Mouse (Mus musculus) urinary bladder, adult 18-20 months (tissue): ENCODE measurements around the gene Slc38a8.

Source experiments
- DNase-seq, 2 experiments: peaks; one replicate each; pipeline ENCODE4 v3.0.0; 2022; ENCODE audit warnings: low spot score in 2 of 2, mixed read lengths in 2 of 2

Slc38a8 gene

DNA sequence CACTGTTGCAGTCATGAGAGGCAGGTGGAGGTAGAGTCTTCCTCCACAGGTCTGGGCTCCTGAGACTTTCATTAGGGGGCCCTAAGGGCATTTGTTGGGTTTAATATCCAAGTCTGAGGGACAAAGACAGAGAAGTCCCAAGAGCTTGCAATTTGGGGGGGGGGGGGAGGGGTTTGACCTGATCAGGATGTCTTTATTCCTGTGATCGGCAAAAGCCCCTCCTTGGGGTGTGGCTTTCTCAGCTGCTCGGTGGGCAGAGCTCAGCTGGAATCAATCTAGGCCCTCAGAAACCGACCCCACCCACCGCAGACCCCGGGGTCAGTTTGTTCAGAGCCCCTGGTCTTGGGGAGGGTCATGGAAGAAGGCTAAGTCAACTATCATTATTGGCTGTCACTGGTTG lies at the start of gene Slc38a8:
Gene Slc38a8, minus strand, starts transcription at position 101 of the 400 bp plus-strand sequence.
- no peak for DNase-seq

DNA sequence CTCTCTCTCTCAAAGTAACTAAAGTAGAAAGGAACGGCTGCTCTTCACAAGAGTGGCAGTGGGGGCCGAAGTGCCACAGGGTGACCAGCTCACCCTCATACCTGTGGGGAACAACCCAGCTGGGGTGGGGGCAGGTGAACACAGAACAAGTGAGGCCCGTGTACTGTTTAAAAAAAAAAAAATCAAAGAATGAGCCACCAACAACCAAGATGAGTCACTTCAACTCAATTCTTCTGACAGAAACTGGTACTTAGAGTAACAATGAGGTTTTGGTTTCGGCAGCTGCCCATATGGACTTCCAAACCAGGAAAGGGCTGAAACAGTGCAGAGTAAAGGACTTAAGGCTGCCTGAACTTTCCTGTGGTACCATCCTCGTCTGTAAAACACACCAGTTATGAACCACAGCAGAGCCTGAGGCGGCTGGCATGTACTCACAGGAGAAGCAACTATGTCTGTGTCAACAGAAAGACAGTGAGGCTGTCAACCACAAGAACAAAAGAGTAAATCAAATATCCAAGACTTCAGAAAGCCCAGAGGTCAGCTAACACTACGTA lies 47.1 kb upstream of the Slc38a8 start:
- no peak for DNase-seq

DNA sequence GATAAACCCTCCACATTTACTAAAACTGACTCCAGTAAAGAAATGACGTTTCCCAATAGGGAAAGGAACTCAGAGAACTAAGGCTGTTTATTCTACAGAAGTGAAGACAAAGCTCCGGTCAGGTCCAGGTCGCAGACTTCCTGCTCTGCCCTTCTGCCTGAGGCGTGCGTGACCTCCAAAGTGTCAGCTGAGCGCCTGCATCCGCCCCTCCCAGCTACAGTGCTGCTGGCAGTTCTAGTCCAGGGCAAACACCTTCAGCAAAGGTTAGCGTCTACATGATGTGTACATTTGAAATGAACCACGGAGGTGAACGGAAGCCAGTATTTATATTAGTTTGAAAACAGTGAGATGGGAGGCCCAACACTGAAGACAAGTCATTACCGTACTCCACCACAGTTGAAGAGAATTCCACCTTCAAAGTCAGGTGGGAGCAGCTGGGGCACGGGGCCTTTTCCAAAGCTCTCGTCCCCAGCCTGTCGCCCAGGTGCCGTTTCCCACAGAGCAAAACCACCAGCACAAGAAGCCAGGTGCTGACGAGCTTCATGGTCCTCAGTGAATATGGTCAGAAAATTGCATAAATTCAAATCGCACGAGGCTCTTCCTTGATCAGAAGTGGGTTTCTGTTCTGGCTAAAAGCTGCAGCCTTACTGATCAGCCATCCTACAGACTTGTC lies 45.7 kb upstream of the Slc38a8 start:
- DNase-seq, result no peak

- no peak for DNase-seq
Measured at GRCm38 (mm10) chr8:119545791-119546190, 44.3 kb upstream of the Slc38a8 start.

- DNase-seq, result no peak
Measured at GRCm38 (mm10) chr8:119545180-119545579, 43.7 kb upstream of the Slc38a8 start.

DNA sequence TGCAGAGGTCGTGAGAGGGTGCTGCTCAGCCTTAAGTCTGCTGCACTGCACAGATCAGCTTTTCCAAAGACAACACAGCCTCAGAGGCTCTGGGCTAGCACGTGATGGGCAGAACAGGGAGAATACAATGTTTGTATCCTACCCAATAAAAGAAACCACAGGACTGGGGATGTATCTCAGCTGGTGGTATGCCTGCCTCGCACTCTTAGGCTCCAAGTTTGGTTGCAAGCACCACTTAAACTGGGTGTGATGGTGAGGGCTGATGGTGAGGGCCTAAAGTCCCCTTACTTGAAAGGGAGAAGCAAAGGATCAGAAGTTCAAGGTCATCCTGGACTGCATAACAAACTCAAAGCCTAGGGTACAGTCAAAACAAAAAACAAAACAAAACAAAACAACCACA lies 43.1 kb upstream of the Slc38a8 start:
- no peak for DNase-seq

- no peak for DNase-seq
Measured at GRCm38 (mm10) chr8:119531973-119532372, 30.5 kb upstream of the Slc38a8 start.

- no peak for DNase-seq
Measured at GRCm38 (mm10) chr8:119531397-119531796, 29.9 kb upstream of the Slc38a8 start.

- peak; percentile 31 to 54 for DNase-seq
Measured at GRCm38 (mm10) chr8:119530937-119531336, 29.4 kb upstream of the Slc38a8 start.

DNA sequence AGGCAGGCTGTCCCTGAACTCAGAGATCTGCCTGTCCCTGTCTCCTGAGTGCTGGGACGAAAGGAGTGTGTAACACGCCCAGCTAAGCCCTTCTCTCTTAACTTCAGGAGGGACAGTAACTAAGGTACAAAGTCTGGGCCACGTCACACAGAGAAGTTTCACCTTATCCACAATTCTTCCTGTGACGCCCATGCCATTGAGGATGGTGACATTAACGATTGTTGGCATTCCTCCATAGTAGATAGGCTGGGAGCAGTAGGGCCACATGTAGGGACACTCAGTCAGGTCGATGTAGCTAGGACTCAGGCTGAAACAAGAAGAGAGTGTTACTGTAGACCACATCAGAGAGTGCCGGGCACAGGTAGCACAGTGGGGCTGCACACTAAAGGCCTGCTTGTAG lies 27.3 kb upstream of the Slc38a8 start:
- DNase-seq, result no peak

DNA sequence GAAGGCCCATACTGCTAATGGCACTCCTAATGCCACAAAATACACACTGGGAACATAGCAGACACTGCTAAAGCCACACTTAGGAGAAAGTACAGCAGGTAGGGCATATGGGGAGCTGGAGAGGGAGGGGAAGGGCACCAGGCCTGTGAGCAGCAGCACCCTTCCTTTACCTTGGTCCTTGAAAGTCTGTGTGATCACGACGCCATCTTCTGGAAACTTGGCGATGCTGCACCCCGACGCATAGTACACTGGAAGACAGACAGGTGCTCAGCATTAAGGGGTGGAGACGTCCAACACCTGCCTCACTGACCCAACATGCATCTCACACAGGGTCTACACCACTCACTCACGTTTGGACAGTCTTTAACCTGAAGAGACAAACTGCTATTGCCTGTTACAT lies 18.6 kb upstream of the Slc38a8 start:
- no peak for DNase-seq

DNA sequence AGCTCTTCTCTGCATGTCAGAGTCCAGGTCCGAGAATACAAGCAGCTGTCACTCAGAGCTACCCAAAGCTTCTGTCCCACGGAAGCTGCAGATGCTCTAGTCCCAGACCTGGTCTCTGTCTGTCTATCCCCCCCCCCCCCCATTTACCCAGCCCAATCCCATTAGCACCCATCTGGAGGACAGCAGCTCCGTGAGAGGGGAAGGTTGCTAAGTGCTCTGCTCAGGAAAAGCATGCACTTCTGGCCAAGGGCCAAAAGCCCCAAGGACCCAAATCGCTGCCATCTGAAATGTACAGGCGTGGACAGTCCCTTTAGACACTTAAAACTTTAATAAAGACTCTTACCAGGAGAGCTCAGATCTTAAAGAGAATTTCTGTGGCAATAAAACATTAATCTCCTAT lies 15.2 kb upstream of the Slc38a8 start:
- DNase-seq, result no peak

DNA sequence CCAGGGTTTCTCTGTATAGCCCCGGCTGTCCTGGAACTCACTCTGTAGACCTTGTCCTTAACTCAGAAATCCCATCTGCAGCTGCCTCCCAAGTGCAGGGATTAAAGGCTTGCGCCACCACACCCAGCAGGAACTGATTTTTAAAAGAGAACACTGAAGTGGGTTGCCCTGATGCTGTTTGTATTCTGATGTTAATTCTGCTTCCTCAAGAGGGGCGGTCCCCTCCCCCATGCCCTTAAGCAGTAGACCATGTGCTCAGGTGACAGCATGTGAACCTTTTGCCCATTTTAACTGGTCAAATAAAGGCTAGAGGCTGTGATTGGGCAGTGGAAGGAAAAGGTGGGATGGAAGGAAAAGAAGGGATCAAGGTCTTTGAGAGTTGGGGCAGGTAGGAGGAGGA lies 14.3 kb upstream of the Slc38a8 start:
- DNase-seq, result no peak

DNA sequence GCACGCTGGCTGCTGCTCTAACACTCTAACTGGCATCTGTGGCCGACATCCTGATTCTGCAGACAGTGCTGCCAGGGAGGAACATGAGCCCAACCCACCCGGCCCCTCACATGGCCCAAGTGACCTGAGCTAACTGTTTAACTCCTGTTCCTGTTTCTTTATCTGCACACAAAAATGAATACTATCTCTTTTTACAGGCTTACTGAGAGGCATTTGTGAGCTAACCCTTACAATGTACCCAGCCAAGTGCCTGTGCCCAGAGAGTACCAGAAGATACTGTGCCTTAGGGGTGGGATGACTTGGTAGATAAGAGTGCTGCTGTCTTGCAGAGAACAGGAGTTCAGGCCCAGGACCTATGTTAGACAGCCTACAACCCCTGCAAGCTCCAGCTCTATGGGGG lies 13.4 kb upstream of the Slc38a8 start:
- DNase-seq, result no peak

GRCm38 (mm10) chr8:119513405-119513804 lies 11.9 kb upstream of the Slc38a8 start:
- DNase-seq, result no peak

DNA sequence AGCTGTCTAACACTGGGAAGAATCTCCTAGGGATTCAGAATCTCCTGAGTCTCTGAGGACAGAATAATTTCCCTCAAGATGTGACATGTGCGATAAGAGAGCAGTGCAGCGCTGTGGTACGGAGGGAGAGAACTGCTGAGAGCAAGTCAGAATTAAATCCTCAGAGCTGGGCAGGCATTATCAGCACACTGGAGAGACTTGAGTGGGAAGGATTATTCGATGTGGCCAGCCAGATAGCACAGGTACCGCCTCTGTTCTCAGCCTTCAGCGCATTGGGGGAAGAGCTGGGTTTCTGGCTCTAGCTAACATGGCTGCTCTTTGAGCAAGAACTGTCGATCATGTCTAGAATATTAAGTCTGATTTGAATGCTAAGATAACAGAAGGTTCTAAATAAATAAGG lies 10.2 kb upstream of the Slc38a8 start:
- DNase-seq, result no peak

DNA sequence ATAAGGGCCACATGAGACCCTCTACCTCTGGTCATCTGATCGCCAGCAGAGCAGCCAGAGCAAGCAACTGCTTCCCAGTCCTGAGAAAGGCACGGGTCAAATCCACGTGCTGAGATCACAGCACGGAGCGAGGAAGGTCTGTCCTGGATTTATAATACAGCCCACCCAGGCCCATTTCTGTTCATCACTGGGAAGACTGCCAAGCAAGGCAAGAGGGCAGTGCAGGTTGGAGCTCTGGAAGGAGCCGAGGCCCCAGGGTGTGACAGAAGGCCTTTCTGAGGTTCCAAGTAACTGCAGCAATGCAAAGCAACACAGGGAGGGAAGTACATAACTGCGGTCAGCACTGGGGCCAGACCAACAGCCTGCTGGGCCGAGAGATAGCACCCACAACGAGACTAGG lies 9.0 kb upstream of the Slc38a8 start:
- DNase-seq, result no peak

DNA sequence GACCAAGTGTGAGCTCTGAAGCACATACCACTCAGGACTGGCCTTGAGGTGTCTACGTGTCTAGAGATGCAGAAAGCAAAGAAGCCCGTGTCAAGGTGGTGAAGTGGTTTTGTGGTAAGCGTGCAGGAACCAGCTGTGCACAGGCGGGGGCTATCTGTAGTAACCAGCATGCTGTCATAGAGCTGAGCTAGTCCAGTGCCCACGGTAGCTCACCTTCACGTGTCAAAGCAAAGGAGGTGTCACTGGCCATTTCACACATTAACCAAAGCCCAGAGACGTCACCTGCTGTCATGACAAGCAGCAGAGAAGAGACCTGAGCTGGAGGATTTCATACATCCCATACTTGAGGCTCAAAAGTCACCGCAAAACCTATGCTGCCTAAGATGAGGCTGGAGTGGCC lies 4.6 kb upstream of the Slc38a8 start:
- DNase-seq, result no peak

- DNase-seq, result no peak
Measured at GRCm38 (mm10) chr8:119505488-119505887, 4.0 kb upstream of the Slc38a8 start.

- no peak for DNase-seq
Measured at GRCm38 (mm10) chr8:119503191-119503767, 1.8 kb upstream of the Slc38a8 start.

- no peak for DNase-seq
Measured at GRCm38 (mm10) chr8:119502111-119502510, 613 bp upstream of the Slc38a8 start.

- no peak for DNase-seq
Measured at GRCm38 (mm10) chr8:119499836-119500235, 1.7 kb downstream of the Slc38a8 start.

DNA sequence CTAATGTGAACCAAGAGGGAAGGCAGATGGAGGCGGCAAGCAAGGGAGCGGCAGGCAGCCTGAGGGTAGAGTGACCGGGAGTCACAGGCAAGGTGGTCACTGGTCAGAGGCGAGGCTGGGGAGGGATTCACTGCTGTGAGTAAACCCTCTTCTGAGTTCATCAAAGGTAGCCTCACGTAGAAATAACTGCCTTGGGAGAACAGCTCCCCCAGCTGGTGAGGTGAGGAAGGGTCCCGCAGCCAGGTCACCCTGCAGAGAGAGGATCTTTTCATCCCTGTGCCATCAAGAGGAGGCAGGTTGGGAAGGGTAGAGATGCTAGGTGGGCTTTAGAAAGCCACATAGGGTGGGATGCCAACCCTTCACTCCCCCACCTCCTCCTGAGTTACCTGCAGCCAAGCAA lies 4.7 kb downstream of the Slc38a8 start:
- peak; percentile 21 to 62 for DNase-seq

- no peak for DNase-seq
Measured at GRCm38 (mm10) chr8:119487093-119487492, 14.4 kb downstream of the Slc38a8 start.
